In genomic region chr7:45434203-45435015, GRCm38 (mm10) we compare ENCODE assay signal across 7 mouse cellular contexts. TPM values are rescaled to one million over a fixed set of nuclear protein-coding genes. Genes with fewer than 3 reads are reported as not detected.
DNase-seq lines count a peak whose midpoint lies in the region; ATAC-seq and TF ChIP-seq lines count a peak whose summit lies in the region.

Gene Gys1 (plus strand): TSS chr7:45434844.

- H3K9ac ChIP-seq in intestine, postnatal 0 days (ENCODE audit: low read depth, low read length) = peak within 1 kb of the TSS; percentile 61
- H3K9ac ChIP-seq in midbrain, embryonic 12.5 days (replicated peaks) = peak within 1 kb of the TSS; percentile 91

- peak; percentile 77 for TF ChIP-seq POLR2A in small intestine, adult 2 months (IDR thresholded peaks at IDR 0.05; ENCODE audit: low read depth, low read length)

- no peaks in the 10 kb centered on the region for H3K27me3 ChIP-seq in embryonic facial prominence, embryonic 10.5 days (replicated peaks; ENCODE audit: low read depth, poor library complexity, severe bottlenecking)
- no peaks in the 10 kb centered on the region for H3K27me3 ChIP-seq in intestine, postnatal 0 days (replicated peaks; ENCODE audit: control insufficient read depth, insufficient read depth, low read length)
- H3K27me3 ChIP-seq in midbrain, embryonic 12.5 days = no peaks in the 10 kb centered on the region; the same call in 1 of the 2 replicates
- H3K27me3 ChIP-seq in small intestine, adult 2 months (ENCODE audit: control insufficient read depth, insufficient read depth, low read length) = no peaks in the 10 kb centered on the region

- DNase-seq in adrenal gland, postnatal 10 days = peak; percentile 100
- peak; percentile 100 for DNase-seq in embryonic facial prominence, embryonic 10.5 days (ENCODE audit: low spot score)
- DNase-seq in gonadal fat pad, adult 2 months (ENCODE audit: low read depth) = peak; percentile 99
- DNase-seq in left cerebral cortex, postnatal 4 days = peak; percentile 100

- H3K27ac ChIP-seq in embryonic facial prominence, embryonic 10.5 days (replicated peaks) = peak within 1 kb of the TSS; percentile 92
- H3K27ac ChIP-seq in intestine, postnatal 0 days (ENCODE audit: low read depth, low read length) = peak within 1 kb of the TSS; percentile 79
- peak within 1 kb of the TSS; percentile 90 for H3K27ac ChIP-seq in midbrain, embryonic 12.5 days (replicated peaks)
- peak within 1 kb of the TSS; percentile 51 for H3K27ac ChIP-seq in small intestine, adult 2 months (ENCODE audit: insufficient read depth, low read depth, low read length)

- WGBS in embryonic facial prominence, embryonic 10.5 days = under 1% methylated on average over 45 of the region's 45 CpGs
- WGBS in intestine, postnatal 0 days = under 1% methylated on average over 45 of the region's 45 CpGs
- under 1% methylated on average over 45 of the region's 45 CpGs for WGBS in midbrain, embryonic 12.5 days
- under 1% methylated on average over 45 of the region's 45 CpGs for WGBS in small intestine, adult 2 months

- H3K4me2 ChIP-seq in intestine, postnatal 0 days (replicated peaks; ENCODE audit: low read depth) = peak within 1 kb of the TSS; percentile 81
- peak within 1 kb of the TSS; percentile 100 for H3K4me2 ChIP-seq in midbrain, embryonic 12.5 days (replicated peaks)

- intact Hi-C loops in left cerebral cortex, postnatal 4 days (cut with DNase I) = no loop called here

- peak; percentile 98 for ATAC-seq in intestine, postnatal 0 days
- ATAC-seq in midbrain, embryonic 12.5 days (ENCODE audit: low FRiP score, low read depth) = peak; percentile 97

- TF ChIP-seq CTCF in intestine, postnatal 0 days (IDR thresholded peaks at IDR 0.05; ENCODE audit: low read depth) = peak; percentile 98
- TF ChIP-seq CTCF in small intestine, adult 2 months (IDR thresholded peaks at IDR 0.05; ENCODE audit: extremely low read depth, insufficient read length, insufficient replicate concordance, low read depth, low read length) = peak; percentile 85

- H3K4me1 ChIP-seq in embryonic facial prominence, embryonic 10.5 days = peaks cover 49% of the 10 kb centered on the region
- peaks cover 4% of the 10 kb centered on the region; the same call in 1 of the 2 replicates for H3K4me1 ChIP-seq in intestine, postnatal 0 days (replicated peaks; ENCODE audit: control insufficient read depth, insufficient read depth, low read length)
- H3K4me1 ChIP-seq in midbrain, embryonic 12.5 days = peaks cover 41% of the 10 kb centered on the region
- peaks cover 19% of the 10 kb centered on the region for H3K4me1 ChIP-seq in small intestine, adult 2 months (ENCODE audit: control insufficient read depth, insufficient read depth, insufficient read length, low read length)

- H3K36me3 ChIP-seq in embryonic facial prominence, embryonic 10.5 days (replicated peaks) = peaks cover 38% of the 10 kb centered on the region
- H3K36me3 ChIP-seq in intestine, postnatal 0 days (ENCODE audit: control insufficient read depth, insufficient read depth) = peaks cover 25% of the 10 kb centered on the region
- peaks cover 29% of the 10 kb centered on the region for H3K36me3 ChIP-seq in midbrain, embryonic 12.5 days
- peaks cover 4% of the 10 kb centered on the region for H3K36me3 ChIP-seq in small intestine, adult 2 months (ENCODE audit: control insufficient read depth, insufficient read depth, low read length)

- no peaks in the 10 kb centered on the region for H3K9me3 ChIP-seq in embryonic facial prominence, embryonic 10.5 days
- H3K9me3 ChIP-seq in intestine, postnatal 0 days (ENCODE audit: control insufficient read depth) = no peaks in the 10 kb centered on the region
- no peaks in the 10 kb centered on the region for H3K9me3 ChIP-seq in midbrain, embryonic 12.5 days

- peak within 1 kb of the TSS; percentile 93 for H3K4me3 ChIP-seq in embryonic facial prominence, embryonic 10.5 days
- H3K4me3 ChIP-seq in intestine, postnatal 0 days (ENCODE audit: low read depth, low read length) = peak within 1 kb of the TSS; percentile 77
- peak within 1 kb of the TSS; percentile 84 for H3K4me3 ChIP-seq in midbrain, embryonic 12.5 days
- peak within 1 kb of the TSS; percentile 80 for H3K4me3 ChIP-seq in small intestine, adult 2 months (ENCODE audit: low read depth, low read length)

RNA-seq across cellular contexts. Expression of gene Gys1, which starts in this region (rescaled TPM):
- total RNA-seq in adrenal gland, postnatal 10 days (2021) = 10 to 100 TPM; 66.7 to 92.5 TPM
- polyA plus RNA-seq in embryonic facial prominence, embryonic 10.5 days (2016; fragmentation: Nextera tagmentation; extraction: Ambion mirVana) = 44.2 and 45.5 TPM in 2 replicates
- 75.3 and 76.4 TPM in 2 replicates for polyA plus RNA-seq in gonadal fat pad, adult 2 months (2012; rRNA removed)
- 10.4 and 10.6 TPM in 2 replicates for polyA plus RNA-seq in intestine, postnatal 0 days (2015; fragmentation: Nextera tagmentation; extraction: Ambion mirVana)
- total RNA-seq in left cerebral cortex, postnatal 4 days (2021) = 10 to 100 TPM; 17.8 to 18.7 TPM
- polyA plus RNA-seq in midbrain, embryonic 12.5 days (2016; fragmentation: Nextera tagmentation; extraction: Ambion mirVana) = 29.7 and 32.4 TPM in 2 replicates
- polyA plus RNA-seq in small intestine, adult 2 months (2012; rRNA removed) = 9.5 and 9.6 TPM in 2 replicates

Comparison
In these comparisons a context has a peak if more than half of its experiments do, and no peak if none do; other contexts are left out.
1. Peak in every context shown above with its lines: DNase-seq, ATAC-seq, H3K4me3 ChIP-seq and H3K27ac ChIP-seq.